Mouse (Mus musculus) olfactory bulb, adult 2 months (tissue): Measurements from ENCODE around the gene Prkar1b. TPM values are rescaled to one million over a fixed set of nuclear protein-coding genes. Genes with fewer than 3 reads are reported as not detected.
A peak's percentile ranks its signal among the peaks of the same experiment; 100 is the strongest.

Experiments
- H3K27ac ChIP-seq: fragments of 200-500 bp; 2 replicates; pipeline ENCODE4 v1.5.1; 2012; ENCODE audit warnings: low read depth, low read length; ENCODE audit not compliant: insufficient read depth
- H3K4me1 ChIP-seq: fragments of 200-500 bp; 2 replicates; pipeline ENCODE4 v1.6.1; 2012; ENCODE audit warnings: low read length; ENCODE audit not compliant: control insufficient read depth, insufficient read depth
- H3K4me3 ChIP-seq: fragments of 200-500 bp; 2 replicates; pipeline ENCODE4 v1.5.1; 2012; ENCODE audit warnings: mild to moderate bottlenecking, low read depth, low read length, moderate library complexity; ENCODE audit not compliant: insufficient read depth
- CTCF ChIP-seq: fragments of 200-500 bp; IDR thresholded peaks from 2 replicates; pipeline ENCODE4 v1.5.1; 2012; ENCODE audit warnings: low read depth, mild to moderate bottlenecking, low read length, moderate library complexity; ENCODE audit not compliant: insufficient read depth
- POLR2A ChIP-seq: fragments of 200-500 bp; IDR thresholded peaks from 2 replicates; pipeline ENCODE4 v1.6.1; 2012; ENCODE audit warnings: mild to moderate bottlenecking, low read depth, low read length, moderate library complexity; ENCODE audit not compliant: insufficient read depth
- WGBS: fragments of 180-500 bp; shearing (Covaris S2); methylation state at CpG from one replicate; pipeline ENCODE4 v1.1.7; 2018; 5-methylcytosine and 5-hydroxymethylcytosine counted together
- polyA plus RNA-seq: library from polyadenylated mRNA; stranded (reverse); fragments of >200 nt; gene quantifications from 2 replicates; pipeline ENCODE4 v1.2.4, GENCODE M21; 2012; ENCODE audit warnings: low replicate concordance; ENCODE audit not compliant: missing spikeins, insufficient read depth, insufficient read length

Prkar1b gene
- polyA plus RNA-seq, 1 experiment = not detected

DNA sequence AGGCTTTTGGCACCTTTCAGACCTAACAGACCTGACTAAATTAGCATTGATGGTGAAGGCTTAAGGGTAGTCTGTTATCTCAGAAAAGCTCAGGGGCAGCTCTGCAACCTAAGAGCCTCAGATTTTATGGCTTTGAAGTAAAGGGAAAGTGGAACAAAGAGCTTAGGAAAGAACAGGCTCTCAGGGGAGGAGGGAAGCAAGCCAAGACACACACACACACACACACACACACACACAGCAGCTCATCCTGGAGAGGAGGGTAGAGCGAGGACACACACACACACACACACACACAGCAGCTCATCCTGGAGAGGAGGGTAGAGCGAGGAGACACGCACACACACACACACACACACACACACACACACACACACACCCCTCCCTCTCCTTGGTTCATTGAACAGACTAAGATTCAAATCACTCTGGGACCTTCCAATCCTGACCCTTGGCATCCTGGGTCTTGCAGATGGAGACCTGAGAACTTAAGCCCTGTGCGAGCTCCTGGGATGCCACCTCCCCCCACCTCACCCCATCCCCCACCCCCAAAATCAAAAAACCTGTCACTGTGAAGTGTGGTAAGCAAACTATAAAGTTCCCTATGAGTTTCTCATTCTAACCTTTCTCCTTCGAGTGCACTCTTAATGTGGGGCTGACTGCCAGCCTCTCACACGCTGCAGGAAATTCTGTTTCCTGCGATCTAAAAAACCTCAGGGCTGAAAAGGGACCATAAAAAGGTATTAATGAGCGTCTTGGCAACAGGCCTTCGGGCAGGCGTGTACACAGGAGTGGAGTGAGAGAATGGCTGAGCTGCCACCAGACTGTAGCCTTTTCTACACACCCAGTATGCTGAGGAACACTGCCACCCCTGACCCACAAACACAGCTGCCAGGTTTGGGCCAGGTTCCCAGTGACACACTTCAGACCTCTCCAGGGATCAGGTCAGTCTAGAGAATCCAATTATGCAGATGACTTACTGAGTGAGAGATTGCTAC is 25.1 kb upstream of the Prkar1b start:
- Histone ChIP-seq H3K4me1 (peaks cover 11% of the 10 kb centered on the region), H3K4me3 (no peak overlapping the region), H3K27ac (no peak overlapping the region)
- WGBS = 25% methylated on average over 10 of the region's 10 CpGs
- TF ChIP-seq POLR2A = no peak
- TF ChIP-seq CTCF = no peak

DNA sequence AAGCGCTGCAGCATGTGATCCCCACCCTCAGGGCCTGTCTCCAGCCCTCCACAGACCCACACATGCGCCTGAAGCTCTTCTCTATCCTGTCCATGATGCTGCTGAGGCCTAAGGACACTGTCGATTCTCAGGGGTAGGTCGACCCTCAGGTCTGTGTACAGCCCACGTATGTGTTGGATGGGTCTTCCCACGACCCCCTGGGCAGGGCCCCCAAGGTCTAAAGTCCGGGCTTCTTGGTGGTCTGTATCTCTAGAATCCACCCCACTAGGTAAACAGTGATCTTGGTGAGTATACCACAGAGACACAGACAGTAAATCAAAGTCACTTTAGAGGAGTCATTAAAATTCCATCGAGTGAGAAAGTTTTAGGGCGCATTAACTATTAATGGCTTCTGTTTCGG is 24.3 kb upstream of the Prkar1b start:
- no peak for TF ChIP-seq CTCF
- TF ChIP-seq POLR2A = no peak
- Histone ChIP-seq H3K4me1 (peaks cover 11% of the 10 kb centered on the region), H3K4me3 (no peak overlapping the region), H3K27ac (no peak overlapping the region)
- 57% methylated on average over 10 of the region's 10 CpGs for WGBS

DNA sequence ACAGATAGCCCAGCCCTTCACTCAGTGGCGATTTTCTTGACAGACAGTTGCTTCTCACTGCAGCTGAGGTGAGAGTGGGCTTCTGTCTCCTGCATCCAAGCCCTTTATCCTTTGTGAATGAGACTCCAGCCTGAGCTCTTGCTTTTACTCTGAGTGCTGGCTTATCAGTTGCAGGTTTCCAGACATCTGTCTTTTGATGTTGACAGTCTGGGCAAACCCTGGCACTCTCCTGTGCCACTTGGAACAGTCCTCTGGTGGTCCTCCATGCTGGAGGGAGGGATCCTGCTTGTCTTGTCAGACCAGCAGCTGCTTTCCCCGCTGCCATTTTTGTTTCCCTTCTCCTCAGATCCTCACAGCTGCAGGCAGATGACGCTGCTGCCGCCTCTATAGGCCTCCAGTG is 22.1 kb upstream of the Prkar1b start:
- no peak overlapping the region for H3K4me3 ChIP-seq
- TF ChIP-seq POLR2A (no peak), CTCF (no peak)
- peaks cover 11% of the 10 kb centered on the region for H3K4me1 ChIP-seq
- H3K27ac ChIP-seq = no peak overlapping the region
- WGBS = 85% methylated on average over 4 of the region's 4 CpGs

DNA sequence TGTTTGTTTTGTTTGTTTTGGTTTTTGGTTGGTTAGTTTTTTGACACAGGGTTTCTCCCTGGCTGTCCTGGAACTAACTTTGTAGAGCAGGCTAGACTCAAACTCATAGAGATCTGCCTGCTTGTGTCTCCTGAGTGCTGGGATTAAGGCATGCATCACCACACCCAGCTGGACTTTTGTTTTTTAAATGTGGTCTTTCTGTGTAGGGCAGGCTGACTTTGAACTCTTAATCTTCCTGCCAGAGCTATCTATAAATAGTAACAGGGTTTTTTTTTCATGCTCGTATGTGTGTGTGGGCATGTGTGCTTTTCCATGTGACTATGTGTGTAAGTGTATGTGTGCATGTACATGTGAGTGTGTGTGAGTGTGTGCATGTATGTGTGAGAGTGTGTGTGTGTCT is 17.7 kb upstream of the Prkar1b start:
- no peaks in the 10 kb centered on the region; the same call in 1 of the 2 replicates for H3K4me1 ChIP-seq
- TF ChIP-seq CTCF (no peak), POLR2A (no peak)
- 62% methylated on average over 1 of the region's 1 CpGs for WGBS
- H3K4me3 ChIP-seq = no peak overlapping the region
- no peak overlapping the region for H3K27ac ChIP-seq

- no peak overlapping the region for H3K4me3 ChIP-seq
- WGBS = 91% methylated on average over 6 of the region's 6 CpGs
- no peak overlapping the region for H3K27ac ChIP-seq
- TF ChIP-seq POLR2A = no peak
- TF ChIP-seq CTCF = no peak
- H3K4me1 ChIP-seq = no peaks in the 10 kb centered on the region; the same call in 1 of the 2 replicates
Measured at GRCm38 (mm10) chr5:139166781-139167361, 17.1 kb upstream of the Prkar1b start.

DNA sequence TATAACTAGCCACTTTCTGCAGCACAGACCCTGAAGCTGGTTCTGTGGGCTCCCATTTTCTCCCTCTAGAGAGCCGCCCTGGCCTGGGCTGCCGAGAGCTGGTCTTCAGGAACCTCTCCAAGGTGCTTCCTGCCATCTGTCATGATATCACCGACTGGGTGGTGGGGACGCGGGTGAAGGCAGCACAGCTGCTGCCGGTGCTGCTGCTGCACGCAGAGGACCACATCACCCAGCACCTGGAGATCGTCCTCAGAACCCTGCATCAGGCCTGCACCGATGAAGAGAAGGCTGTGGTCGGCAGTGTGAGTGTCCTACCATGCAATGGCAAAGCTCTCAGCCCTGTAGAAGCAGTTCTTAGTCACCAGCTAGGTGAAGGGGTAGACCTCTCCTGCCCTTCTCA is 11.8 kb upstream of the Prkar1b start:
- WGBS = 93% methylated on average over 10 of the region's 10 CpGs
- no peaks in the 10 kb centered on the region; the same call in 1 of the 2 replicates for H3K4me1 ChIP-seq
- H3K4me3 ChIP-seq = no peak overlapping the region
- TF ChIP-seq POLR2A (no peak), CTCF (no peak)
- no peak overlapping the region for H3K27ac ChIP-seq

- H3K27ac ChIP-seq = no peak overlapping the region
- 85% methylated on average over 8 of the region's 8 CpGs for WGBS
- no peak for TF ChIP-seq CTCF
- TF ChIP-seq POLR2A = no peak
Measured at GRCm38 (mm10) chr5:139160899-139161298, 11.1 kb upstream of the Prkar1b start.

DNA sequence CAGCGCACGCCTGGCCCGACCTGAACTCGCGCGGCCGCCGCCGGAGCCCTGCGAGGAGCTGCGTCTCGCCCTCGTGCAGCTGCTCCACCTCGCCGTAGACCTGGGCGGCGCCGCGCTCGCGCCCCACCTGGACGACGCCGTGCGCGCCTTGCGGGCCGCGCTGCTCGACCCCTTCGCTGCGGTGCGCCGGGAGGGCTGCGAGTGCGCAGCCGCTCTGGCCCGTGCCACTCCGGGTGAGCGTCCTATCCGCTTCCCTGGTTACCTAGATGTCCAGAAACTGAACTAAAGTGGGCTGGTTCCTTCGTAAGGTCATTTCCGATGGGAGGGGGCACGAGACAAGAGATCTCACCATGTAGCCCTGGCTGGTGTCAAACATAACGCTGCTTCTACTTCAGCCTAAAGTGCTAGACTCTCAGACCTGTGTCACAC is 816 bp upstream of the Prkar1b start:
- TF ChIP-seq POLR2A (no peak), CTCF (no peak)

More at GRCm38 (mm10) chr5:139160899-139161298, 11.1 kb upstream of the Prkar1b start:
- H3K4me1 ChIP-seq = no peaks in the 10 kb centered on the region; the same call in 1 of the 2 replicates
- H3K4me3 ChIP-seq = no peak overlapping the region

More for the DNA sequence above, 816 bp upstream of the Prkar1b start:
- no peak overlapping the region for H3K27ac ChIP-seq
- H3K4me3 ChIP-seq = peak overlapping the region; percentile 86
- peaks cover 12% of the 10 kb centered on the region for H3K4me1 ChIP-seq
- under 1% methylated on average over 45 of the region's 45 CpGs for WGBS
